Mouse (Mus musculus) hindbrain, embryonic 13.5 days (tissue): ENCODE measurements around the gene Pou6f2. TPM values are rescaled to one million over a fixed set of nuclear protein-coding genes. Genes with fewer than 3 reads are reported as not detected.

Experiments
- ATAC-seq: fragments of 200-750 bp; cut with Nextera tagmentation; 2 replicates; pipeline ENCODE4 v1.8.0; 2017; ENCODE audit warnings: moderate TSS enrichment; ENCODE audit not compliant: low FRiP score
- H3K27ac ChIP-seq: fragments of 300-500 bp; sonication (generic); 2 replicates; pipeline ENCODE4 v1.5.1; 2015; ENCODE audit warnings: inconsistent platforms, mild to moderate bottlenecking, moderate library complexity
- H3K27me3 ChIP-seq: fragments of 300-500 bp; sonication (generic); 2 replicates; pipeline ENCODE4 v1.6.1; 2015; ENCODE audit warnings: mild to moderate bottlenecking, inconsistent platforms
- H3K36me3 ChIP-seq: fragments of 300-500 bp; sonication (generic); 2 replicates; pipeline ENCODE4 v1.6.1; 2015; ENCODE audit warnings: mild to moderate bottlenecking, inconsistent platforms
- H3K4me1 ChIP-seq: fragments of 300-500 bp; sonication (generic); replicated peaks from 2 replicates; pipeline ENCODE4 v1.6.1; 2015; ENCODE audit warnings: inconsistent platforms
- H3K4me2 ChIP-seq: fragments of 300-500 bp; sonication (generic); 2 replicates; pipeline ENCODE4 v1.6.1; 2015; ENCODE audit warnings: inconsistent platforms, mild to moderate bottlenecking, moderate library complexity
- H3K4me3 ChIP-seq: fragments of 300-500 bp; sonication (generic); 2 replicates; pipeline ENCODE4 v1.5.1; 2015; ENCODE audit warnings: mild to moderate bottlenecking, inconsistent platforms
- H3K9ac ChIP-seq: fragments of 300-500 bp; sonication (generic); 2 replicates; pipeline ENCODE4 v1.6.1; 2015; ENCODE audit warnings: mild to moderate bottlenecking, inconsistent platforms
- H3K9me3 ChIP-seq: fragments of 300-500 bp; sonication (generic); 2 replicates; pipeline ENCODE4 v1.6.1; 2016; ENCODE audit warnings: inconsistent platforms
- WGBS: fragments of 180-500 bp; shearing (Covaris S2); methylation state at CpG from one replicate; pipeline ENCODE4 v1.1.7; 2015; 5-methylcytosine and 5-hydroxymethylcytosine counted together
- polyA plus RNA-seq: library from polyadenylated mRNA; unstranded; fragments of >200 nt; fragmentation: Nextera tagmentation; extraction: Ambion mirVana; gene quantifications from 2 replicates; pipeline ENCODE4 v1.2.1, GENCODE M21; 2015

The Pou6f2 gene
- polyA plus RNA-seq, 1 experiment from 2014 or later: 8.1 TPM

GRCm38 (mm10) chr13:18204476-18205250 lies 192.8 kb downstream of the Pou6f2 start:
- Histone ChIP-seq H3K27ac (peak overlapping the region; percentile 58), H3K4me2 (no peak overlapping the region)
- 31% methylated on average over 8 of the region's 8 CpGs for WGBS

GRCm38 (mm10) chr13:18174003-18174402 lies 223.5 kb downstream of the Pou6f2 start:
- 58% methylated on average over 3 of the region's 3 CpGs for WGBS
- no peak overlapping the region for H3K9ac ChIP-seq
- H3K4me2 ChIP-seq: no peak overlapping the region
- no peak for ATAC-seq
- H3K27ac ChIP-seq: no peak overlapping the region
- H3K9me3 ChIP-seq: no peaks in the 10 kb centered on the region
- H3K36me3 ChIP-seq: no peaks in the 10 kb centered on the region
- H3K4me1 ChIP-seq: peaks cover 4% of the 10 kb centered on the region; the same call in 1 of the 2 replicates
- no peak overlapping the region for H3K4me3 ChIP-seq
- no peaks in the 10 kb centered on the region for H3K27me3 ChIP-seq

More at GRCm38 (mm10) chr13:18204476-18205250, 192.8 kb downstream of the Pou6f2 start:
- ATAC-seq: peak; percentile 77
- Histone ChIP-seq H3K9ac (no peak overlapping the region), H3K4me1 (peaks cover 8% of the 10 kb centered on the region), H3K9me3 (no peaks in the 10 kb centered on the region), H3K36me3 (no peaks in the 10 kb centered on the region), H3K27me3 (no peaks in the 10 kb centered on the region), H3K4me3 (no peak overlapping the region)

DNA sequence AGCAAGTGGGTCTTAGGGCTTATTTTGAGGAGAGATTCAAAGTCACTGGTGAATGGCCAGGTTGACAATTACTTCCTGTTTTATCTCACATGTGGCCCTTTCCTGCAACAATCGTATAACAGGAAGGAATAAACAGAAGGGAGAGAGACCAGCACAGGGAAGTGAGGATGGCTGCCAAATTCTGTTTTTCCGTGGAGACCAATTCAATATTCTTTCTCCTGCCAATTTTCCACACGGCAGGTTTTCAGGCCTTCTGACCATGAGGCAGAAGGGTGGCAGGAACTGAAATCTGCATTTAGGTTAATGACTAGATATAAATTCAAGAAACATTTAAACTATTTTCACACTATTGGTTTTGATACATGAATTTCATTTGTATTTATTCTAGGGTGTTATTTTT lies 224.5 kb downstream of the Pou6f2 start:
- H3K36me3 ChIP-seq: no peaks in the 10 kb centered on the region
- ATAC-seq: no peak
- H3K4me1 ChIP-seq: peaks cover 4% of the 10 kb centered on the region; the same call in 1 of the 2 replicates
- H3K27ac ChIP-seq: no peak overlapping the region
- H3K4me3 ChIP-seq: no peak overlapping the region
- H3K9me3 ChIP-seq: no peaks in the 10 kb centered on the region
- H3K4me2 ChIP-seq: no peak overlapping the region
- H3K27me3 ChIP-seq: no peaks in the 10 kb centered on the region
- no peak overlapping the region for H3K9ac ChIP-seq
- WGBS: 42% methylated on average over 3 of the region's 3 CpGs

DNA sequence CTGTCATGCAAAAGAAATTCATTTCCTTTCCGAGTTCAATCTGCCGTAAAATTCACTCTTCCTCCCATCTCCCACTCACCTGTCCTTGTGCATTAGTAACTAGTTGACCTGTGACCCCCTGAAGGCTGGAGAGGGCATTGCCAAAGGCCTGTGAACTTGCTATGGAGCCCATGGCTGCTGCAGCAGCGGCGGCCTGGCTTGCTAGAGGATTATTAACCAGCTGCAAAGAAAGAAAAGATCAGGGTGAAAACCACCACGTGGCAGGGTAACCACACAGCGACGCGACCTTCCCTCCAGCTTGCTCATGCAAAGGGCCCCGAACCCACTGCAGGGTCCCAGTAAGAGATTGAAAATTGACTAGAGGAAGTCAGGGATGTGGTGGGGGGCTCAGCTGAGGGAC lies 225.2 kb downstream of the Pou6f2 start:
- no peaks in the 10 kb centered on the region for H3K36me3 ChIP-seq
- WGBS: 44% methylated on average over 9 of the region's 9 CpGs
- H3K4me3 ChIP-seq: no peak overlapping the region
- H3K9ac ChIP-seq: no peak overlapping the region
- H3K4me2 ChIP-seq: no peak overlapping the region
- H3K9me3 ChIP-seq: no peaks in the 10 kb centered on the region
- ATAC-seq: no peak
- H3K27ac ChIP-seq: 0 out of 2 replicates have a peak overlapping the region, but pooled peaks have one; percentile 18
- peaks cover 4% of the 10 kb centered on the region; the same call in 1 of the 2 replicates for H3K4me1 ChIP-seq
- no peaks in the 10 kb centered on the region for H3K27me3 ChIP-seq

GRCm38 (mm10) chr13:18164182-18164581 lies 233.3 kb downstream of the Pou6f2 start:
- no peaks in the 10 kb centered on the region for H3K4me1 ChIP-seq
- no peak overlapping the region for H3K4me2 ChIP-seq
- no peak overlapping the region for H3K27ac ChIP-seq
- no peak overlapping the region for H3K9ac ChIP-seq
- no peaks in the 10 kb centered on the region for H3K36me3 ChIP-seq
- H3K9me3 ChIP-seq: no peaks in the 10 kb centered on the region
- ATAC-seq: no peak
- no peak overlapping the region for H3K4me3 ChIP-seq
- no peaks in the 10 kb centered on the region for H3K27me3 ChIP-seq
- WGBS: 89% methylated on average over 1 of the region's 1 CpGs

- H3K36me3 ChIP-seq: no peaks in the 10 kb centered on the region
- no peak overlapping the region for H3K4me3 ChIP-seq
- no peak for ATAC-seq
- no peak overlapping the region for H3K4me2 ChIP-seq
- 65% methylated on average over 5 of the region's 5 CpGs for WGBS
- H3K4me1 ChIP-seq: no peaks in the 10 kb centered on the region
- H3K27ac ChIP-seq: no peak overlapping the region
- no peak overlapping the region for H3K9ac ChIP-seq
- no peaks in the 10 kb centered on the region for H3K9me3 ChIP-seq
- H3K27me3 ChIP-seq: no peaks in the 10 kb centered on the region
Measured at GRCm38 (mm10) chr13:18160566-18160965, 236.9 kb downstream of the Pou6f2 start.

DNA sequence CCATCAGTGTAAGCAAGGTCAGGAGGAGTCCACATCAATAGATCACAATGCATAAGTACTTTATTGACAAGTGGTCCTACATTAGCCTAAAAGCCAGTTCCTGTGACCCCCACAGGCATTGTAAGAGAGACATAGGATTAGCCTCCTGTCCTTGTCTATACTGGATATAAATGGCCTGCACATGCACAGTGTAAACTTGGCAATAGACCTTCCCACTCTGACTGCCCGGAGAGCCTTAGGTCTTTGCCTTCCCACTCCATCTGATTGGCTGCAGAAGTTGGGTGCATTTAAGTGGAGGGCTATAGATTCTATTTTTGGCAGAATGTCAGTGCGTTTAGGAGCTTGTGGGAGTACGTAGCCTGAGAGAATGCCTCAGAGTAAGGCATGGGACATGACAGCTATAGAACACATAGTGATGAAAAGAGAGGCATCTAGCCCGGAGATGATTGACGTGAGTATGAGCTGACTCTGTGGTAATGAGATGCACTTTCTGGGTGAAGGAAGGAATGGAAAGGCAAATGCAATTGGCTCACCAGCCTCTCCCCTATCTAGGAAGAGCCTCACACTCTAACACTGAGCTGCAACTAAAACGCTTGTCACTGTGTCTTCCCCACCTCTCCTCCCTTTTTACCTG lies 243.4 kb downstream of the Pou6f2 start:
- H3K27me3 ChIP-seq: no peaks in the 10 kb centered on the region
- 84% methylated on average over 6 of the region's 6 CpGs for WGBS
- ATAC-seq: no peak; the same call in 1 of the 2 replicates

GRCm38 (mm10) chr13:18133646-18134045 lies 263.8 kb downstream of the Pou6f2 start:
- Histone ChIP-seq H3K9ac (no peak overlapping the region), H3K36me3 (no peaks in the 10 kb centered on the region), H3K4me3 (no peak overlapping the region), H3K4me2 (no peak overlapping the region), H3K27me3 (no peaks in the 10 kb centered on the region), H3K9me3 (no peaks in the 10 kb centered on the region), H3K4me1 (peaks cover 13% of the 10 kb centered on the region), H3K27ac (no peak overlapping the region)
- ATAC-seq: no peak
- 83% methylated on average over 2 of the region's 2 CpGs for WGBS

More for the DNA sequence above, 243.4 kb downstream of the Pou6f2 start:
- Histone ChIP-seq H3K27ac (no peak overlapping the region), H3K4me3 (no peak overlapping the region), H3K36me3 (no peaks in the 10 kb centered on the region), H3K9me3 (no peaks in the 10 kb centered on the region), H3K9ac (no peak overlapping the region), H3K4me2 (no peak overlapping the region), H3K4me1 (no peaks in the 10 kb centered on the region)

GRCm38 (mm10) chr13:18133193-18133592 lies 264.3 kb downstream of the Pou6f2 start:
- H3K27me3 ChIP-seq: no peaks in the 10 kb centered on the region
- peaks cover 13% of the 10 kb centered on the region for H3K4me1 ChIP-seq
- H3K36me3 ChIP-seq: no peaks in the 10 kb centered on the region
- ATAC-seq: no peak
- no peak overlapping the region for H3K9ac ChIP-seq
- WGBS: 58% methylated on average over 5 of the region's 5 CpGs
- H3K9me3 ChIP-seq: no peaks in the 10 kb centered on the region
- no peak overlapping the region for H3K4me2 ChIP-seq
- H3K27ac ChIP-seq: no peak overlapping the region
- H3K4me3 ChIP-seq: no peak overlapping the region

GRCm38 (mm10) chr13:18131324-18131723 lies 266.2 kb downstream of the Pou6f2 start:
- Histone ChIP-seq H3K4me3 (no peak overlapping the region), H3K36me3 (no peaks in the 10 kb centered on the region), H3K4me2 (no peak overlapping the region), H3K9ac (no peak overlapping the region), H3K27ac (no peak overlapping the region), H3K4me1 (peaks cover 13% of the 10 kb centered on the region), H3K9me3 (no peaks in the 10 kb centered on the region), H3K27me3 (no peaks in the 10 kb centered on the region)
- ATAC-seq: no peak

DNA sequence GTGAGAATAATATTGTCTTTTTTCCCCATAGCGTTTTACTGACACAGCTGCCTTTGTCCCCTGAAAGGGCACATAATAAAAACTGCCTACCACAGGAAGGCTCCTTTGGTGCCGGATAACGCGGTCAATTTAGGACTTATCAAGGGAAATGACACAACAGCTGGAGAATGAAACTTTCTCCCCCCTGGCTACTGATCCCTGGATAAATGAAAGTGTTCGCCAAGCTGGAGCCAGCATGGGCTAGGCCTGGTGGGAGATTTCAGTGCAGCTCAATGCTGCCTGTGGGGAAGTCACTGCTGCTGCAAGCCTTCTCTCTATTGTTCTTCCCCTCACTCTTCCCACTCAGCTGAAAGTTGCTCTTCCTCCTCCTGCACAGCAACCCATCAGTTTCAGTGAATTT lies 267.8 kb downstream of the Pou6f2 start:
- no peak overlapping the region for H3K9ac ChIP-seq
- peaks cover 19% of the 10 kb centered on the region for H3K4me1 ChIP-seq
- H3K9me3 ChIP-seq: no peaks in the 10 kb centered on the region
- WGBS: 17% methylated on average over 5 of the region's 5 CpGs
- 0 out of 2 replicates have a peak overlapping the region, but pooled peaks have one; percentile 3 for H3K27ac ChIP-seq
- ATAC-seq: no peak
- no peaks in the 10 kb centered on the region for H3K27me3 ChIP-seq
- no peak overlapping the region for H3K4me3 ChIP-seq
- H3K36me3 ChIP-seq: no peaks in the 10 kb centered on the region
- no peak overlapping the region for H3K4me2 ChIP-seq

DNA sequence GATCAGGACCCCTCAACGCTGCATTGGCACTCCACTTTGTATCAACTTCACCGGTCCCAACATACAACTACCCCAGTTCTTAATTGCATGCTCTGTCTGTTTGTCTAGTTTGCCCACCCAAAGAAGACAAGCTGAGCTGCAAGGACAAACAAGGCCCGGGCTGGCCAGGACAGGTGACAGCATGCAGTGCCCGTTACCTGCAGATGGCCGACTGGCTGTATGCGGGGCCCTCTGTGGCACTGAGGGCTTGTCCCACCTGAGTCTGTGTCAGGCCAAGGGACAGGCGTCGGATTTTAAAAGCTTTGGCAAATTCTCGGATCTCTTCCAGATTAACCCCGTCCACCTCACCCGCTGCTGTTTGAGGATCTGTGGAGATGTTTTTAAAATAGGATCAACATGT lies 268.7 kb downstream of the Pou6f2 start:
- H3K4me2 ChIP-seq: no peak overlapping the region
- H3K4me3 ChIP-seq: no peak overlapping the region
- no peak for ATAC-seq
- H3K36me3 ChIP-seq: no peaks in the 10 kb centered on the region
- H3K9ac ChIP-seq: no peak overlapping the region
- peaks cover 19% of the 10 kb centered on the region for H3K4me1 ChIP-seq
- WGBS: 91% methylated on average over 11 of the region's 11 CpGs
- H3K9me3 ChIP-seq: no peaks in the 10 kb centered on the region
- H3K27me3 ChIP-seq: no peaks in the 10 kb centered on the region
- no peak overlapping the region for H3K27ac ChIP-seq

- no peak for ATAC-seq
- no peak overlapping the region for H3K4me3 ChIP-seq
- H3K4me2 ChIP-seq: no peak overlapping the region
- H3K9ac ChIP-seq: no peak overlapping the region
- no peaks in the 10 kb centered on the region for H3K27me3 ChIP-seq
- no peaks in the 10 kb centered on the region for H3K36me3 ChIP-seq
- 28% methylated on average over 4 of the region's 4 CpGs for WGBS
- H3K4me1 ChIP-seq: peaks cover 17% of the 10 kb centered on the region
- no peak overlapping the region for H3K27ac ChIP-seq
- no peaks in the 10 kb centered on the region for H3K9me3 ChIP-seq
Measured at GRCm38 (mm10) chr13:18128053-18128452, 269.4 kb downstream of the Pou6f2 start.
